Mouse (Mus musculus): ENCODE data around the gene Tax1bp1. TPM values are rescaled to one million over a fixed set of nuclear protein-coding genes. Genes with fewer than 3 reads are reported as not detected.

Gene Tax1bp1
- polyA plus RNA-seq, 1 experiment from 2014 or later: 191 TPM

DNA sequence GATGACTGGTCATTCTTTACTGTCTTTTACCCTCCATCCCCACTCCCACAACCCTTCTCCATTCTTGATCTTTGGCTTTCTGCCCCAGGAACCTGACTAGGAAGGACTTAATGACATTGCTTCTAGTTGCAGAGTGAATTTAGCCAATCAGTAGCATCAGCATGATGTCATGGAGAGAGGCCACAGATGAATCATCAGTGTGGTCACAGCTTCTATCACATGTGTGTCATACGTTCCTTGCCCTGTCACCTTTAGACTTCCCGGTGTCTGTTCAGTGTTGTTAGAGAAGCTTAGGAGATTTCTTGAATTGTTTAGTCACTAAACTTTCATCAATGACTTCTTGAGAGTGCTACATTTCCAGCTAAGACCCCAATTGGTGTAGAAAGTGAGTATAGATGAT lies 10.3 kb upstream of the Tax1bp1 start:
- peaks cover 13% of the 10 kb centered on the region for H3K27me3 ChIP-seq
- ATAC-seq (no peak), DNase-seq (ENCODE audit: low read depth, low spot score) (no peak)
- in situ Hi-C loops (cut with MboI; ENCODE audit: low pct_unique_long_range_greater_than_20kb): no loop called here
- POLR2A ChIA-PET: interaction anchor here (1.2 kb wide), 1 partner anchor 12 kb away, joined by 3 read pairs; no protein-coding TSS in a partner anchor
- CTCF ChIA-PET: interaction anchor here (0.8 kb wide), 1 partner anchor 17 kb away, joined by 3 read pairs; no protein-coding TSS in a partner anchor
- no peak for TF ChIP-seq CTCF (IDR thresholded peaks at IDR 0.05)

DNA sequence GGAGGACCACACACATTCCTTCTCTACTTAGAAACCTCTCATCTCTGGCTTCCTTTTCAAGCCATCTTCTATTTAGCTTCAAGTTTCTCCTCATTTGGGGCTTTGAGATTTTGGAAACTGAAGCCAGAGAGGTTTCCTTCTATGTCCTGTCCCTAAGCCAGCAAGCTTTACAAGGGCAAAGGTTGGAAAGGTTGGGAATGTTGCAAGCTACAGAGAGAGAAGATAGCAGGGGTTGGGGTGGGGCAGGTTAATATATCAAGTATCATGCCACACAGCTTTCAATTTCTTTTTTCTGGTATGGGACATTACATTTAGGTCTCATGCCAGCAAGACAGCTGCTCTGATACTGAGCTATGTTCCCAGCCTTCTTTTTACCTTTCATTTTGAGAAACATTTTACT lies 8.2 kb upstream of the Tax1bp1 start:
- in situ Hi-C loops (cut with MboI; ENCODE audit: low pct_unique_long_range_greater_than_20kb): no loop called here
- ATAC-seq (no peak), DNase-seq (ENCODE audit: low read depth, low spot score) (no peak)
- CTCF ChIA-PET: interaction anchor here (0.8 kb wide), 1 partner anchor 9 kb away, joined by 3 read pairs; no protein-coding TSS in a partner anchor
- TF ChIP-seq CTCF (IDR thresholded peaks at IDR 0.05): no peak
- H3K27me3 ChIP-seq: peaks cover 19% of the 10 kb centered on the region
- POLR2A ChIA-PET: interaction anchor here (1.3 kb wide), 1 partner anchor 30 kb away, joined by 4 read pairs; no protein-coding TSS in a partner anchor

DNA sequence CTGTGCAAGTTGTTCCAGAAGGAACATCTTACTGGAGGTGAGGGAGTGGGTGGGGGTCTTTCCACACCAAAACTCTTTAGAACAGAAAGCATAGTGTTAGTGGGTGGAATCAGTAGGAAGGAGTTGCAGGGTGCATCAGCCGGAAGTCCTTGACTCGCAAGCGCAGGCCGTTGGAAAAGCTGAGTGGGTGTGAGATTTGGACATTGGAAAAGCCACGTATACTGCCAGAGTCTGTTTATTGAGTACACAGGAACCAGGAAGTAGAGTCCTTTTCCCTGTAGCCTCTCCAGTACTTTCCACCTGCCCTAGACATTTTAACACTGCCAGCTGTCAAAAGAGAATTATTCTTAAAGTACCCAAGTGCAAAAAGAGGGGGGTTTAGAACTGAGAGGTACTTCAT lies 5.7 kb upstream of the Tax1bp1 start:
- ATAC-seq (no peak), DNase-seq (ENCODE audit: low read depth, low spot score) (no peak)
- no peak for TF ChIP-seq CTCF (IDR thresholded peaks at IDR 0.05)
- in situ Hi-C loops (cut with MboI; ENCODE audit: low pct_unique_long_range_greater_than_20kb): no loop called here
- CTCF ChIA-PET: no interaction called here
- POLR2A ChIA-PET: no interaction called here
- peaks cover 21% of the 10 kb centered on the region for H3K27me3 ChIP-seq

- ChIA-PET CTCF (no interaction called here), POLR2A (no interaction called here)
- no peak for ATAC-seq
- in situ Hi-C loops (cut with MboI; ENCODE audit: low pct_unique_long_range_greater_than_20kb): no loop called here
- peaks cover 8% of the 10 kb centered on the region for H3K27me3 ChIP-seq
- DNase-seq (ENCODE audit: low read depth, low spot score): no peak
- no peak for TF ChIP-seq CTCF (IDR thresholded peaks at IDR 0.05)
Measured at GRCm38 (mm10) chr6:52712563-52712962, 966 bp upstream of the Tax1bp1 start.

- ChIA-PET CTCF (interaction anchor here (0.9 to 1.1 kb wide), 2 partner anchors 11 kb away, joined by 4 read pairs; no protein-coding TSS in a partner anchor), POLR2A (interaction anchor here (1.2 kb wide), 1 partner anchor 192 kb away, joined by 3 read pairs; no protein-coding TSS in a partner anchor)
- in situ Hi-C loops (cut with MboI; ENCODE audit: low pct_unique_long_range_greater_than_20kb): no loop called here
- TF ChIP-seq CTCF (IDR thresholded peaks at IDR 0.05): no peak
- DNase-seq (ENCODE audit: low read depth, low spot score): peak; percentile 27
- peaks cover 8% of the 10 kb centered on the region for H3K27me3 ChIP-seq
- ATAC-seq: peak; percentile 60
Measured at GRCm38 (mm10) chr6:52713897-52714509, 474 bp downstream of the Tax1bp1 start.

DNA sequence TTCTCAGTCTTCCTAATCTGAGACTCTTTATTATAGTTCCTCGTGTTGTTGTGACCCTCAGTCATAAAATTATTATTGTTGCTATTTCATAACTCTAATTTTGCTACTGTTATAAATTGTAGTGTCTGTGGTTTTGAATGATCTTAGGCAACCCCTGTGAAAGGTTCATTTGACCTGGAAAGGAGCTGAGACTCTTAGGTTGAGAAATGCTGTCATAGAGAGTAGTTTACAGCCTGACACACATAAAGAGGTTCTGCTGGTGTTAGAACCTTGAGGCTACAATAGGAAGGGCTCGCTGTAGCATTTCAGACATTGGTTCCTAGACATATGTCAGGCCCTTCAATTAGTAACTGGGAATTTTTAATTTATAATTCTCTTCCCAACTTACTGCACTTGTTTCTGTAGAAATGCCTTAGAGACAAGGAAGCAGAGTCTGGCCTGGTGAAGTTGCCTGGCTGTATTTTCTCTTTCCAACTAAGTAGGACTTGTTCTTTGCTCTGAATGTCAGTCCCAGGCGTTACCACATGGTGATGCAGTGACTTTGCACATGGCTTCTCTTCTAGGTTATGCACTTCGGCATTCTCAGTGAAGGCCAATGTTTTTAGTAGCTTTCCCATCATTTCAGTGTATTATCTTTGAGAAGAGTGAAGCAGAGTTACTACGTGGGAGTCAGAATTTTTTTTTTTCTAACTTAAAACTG lies 4.1 kb downstream of the Tax1bp1 start:
- in situ Hi-C loops (cut with MboI; ENCODE audit: low pct_unique_long_range_greater_than_20kb): no loop called here
- ATAC-seq (no peak), DNase-seq (ENCODE audit: low read depth, low spot score) (no peak)
- H3K27me3 ChIP-seq: no peaks in the 10 kb centered on the region
- POLR2A ChIA-PET: interaction anchor here (1.0 kb wide), 1 partner anchor 458 kb away, joined by 4 read pairs; no protein-coding TSS in a partner anchor
- CTCF ChIA-PET: interaction anchor here (2.2 kb wide), 1 partner anchor 7 kb away, joined by 10 read pairs; no protein-coding TSS in a partner anchor
- TF ChIP-seq CTCF (IDR thresholded peaks at IDR 0.05): no peak

- peak; percentile 89 for TF ChIP-seq CTCF (IDR thresholded peaks at IDR 0.05)
- H3K27me3 ChIP-seq: no peaks in the 10 kb centered on the region
- in situ Hi-C loops (cut with MboI; ENCODE audit: low pct_unique_long_range_greater_than_20kb): loop anchor here (5.0 kb wide), 1 partner anchor 473 kb away; no protein-coding TSS in a partner anchor
- ATAC-seq: no peak
- CTCF ChIA-PET: interaction anchor here (0.7 to 4.2 kb wide), 38 partner anchors 9 to 468 kb away, joined by 3 to 27 read pairs (median 4); partner anchors contain the start of gene Tax1bp1
- POLR2A ChIA-PET: no interaction called here
- DNase-seq (ENCODE audit: low read depth, low spot score): peak; percentile 53
Measured at GRCm38 (mm10) chr6:52724805-52725439, 11.4 kb downstream of the Tax1bp1 start.

- ChIA-PET POLR2A (interaction anchor here (0.7 kb wide), 1 partner anchor 14 kb away, joined by 3 read pairs; no protein-coding TSS in a partner anchor), CTCF (no interaction called here)
- ATAC-seq (no peak), DNase-seq (ENCODE audit: low read depth, low spot score) (no peak)
- no peaks in the 10 kb centered on the region for H3K27me3 ChIP-seq
- in situ Hi-C loops (cut with MboI; ENCODE audit: low pct_unique_long_range_greater_than_20kb): no loop called here
- no peak for TF ChIP-seq CTCF (IDR thresholded peaks at IDR 0.05)
Measured at GRCm38 (mm10) chr6:52730338-52730737, 16.8 kb downstream of the Tax1bp1 start.

GRCm38 (mm10) chr6:52734630-52735029 lies 21.1 kb downstream of the Tax1bp1 start:
- DNase-seq (ENCODE audit: low read depth, low spot score) (no peak), ATAC-seq (no peak)
- ChIA-PET CTCF (interaction anchor here (1.2 to 1.7 kb wide), 5 partner anchors 9 to 478 kb away, joined by 3 to 6 read pairs (median 4); no protein-coding TSS in a partner anchor), POLR2A (no interaction called here)
- in situ Hi-C loops (cut with MboI; ENCODE audit: low pct_unique_long_range_greater_than_20kb): no loop called here
- no peaks in the 10 kb centered on the region for H3K27me3 ChIP-seq
- TF ChIP-seq CTCF (IDR thresholded peaks at IDR 0.05): no peak

GRCm38 (mm10) chr6:52752832-52753231 lies 39.3 kb downstream of the Tax1bp1 start:
- ATAC-seq (no peak), DNase-seq (ENCODE audit: low read depth, low spot score) (no peak)
- TF ChIP-seq CTCF (IDR thresholded peaks at IDR 0.05): no peak
- POLR2A ChIA-PET: interaction anchor here (1.0 kb wide), 1 partner anchor 30 kb away, joined by 4 read pairs; no protein-coding TSS in a partner anchor
- no peaks in the 10 kb centered on the region for H3K27me3 ChIP-seq
- in situ Hi-C loops (cut with MboI; ENCODE audit: low pct_unique_long_range_greater_than_20kb): no loop called here
- CTCF ChIA-PET: interaction anchor here (1.1 to 1.3 kb wide), 3 partner anchors 14 to 85 kb away, joined by 3 to 4 read pairs (median 4); no protein-coding TSS in a partner anchor

Data from Patski (cell line).